Mouse (Mus musculus) adrenal gland, postnatal 10 days (tissue): ENCODE data around the gene Mrap. TPM values are rescaled to one million over a fixed set of nuclear protein-coding genes. Genes with fewer than 3 reads are reported as not detected.

Experiments
- DNase-seq: peaks from one replicate; pipeline ENCODE4 v3.0.0; 2021; ENCODE audit warnings: mixed read lengths
- total RNA-seq, 2 experiments: library from RNA; stranded (reverse); gene quantifications; 2 replicates each; pipeline ENCODE4 v1.2.3; 2021

Gene Mrap
- total RNA-seq, 2 experiments from 2014 or later, result 218 to 374 TPM

DNA sequence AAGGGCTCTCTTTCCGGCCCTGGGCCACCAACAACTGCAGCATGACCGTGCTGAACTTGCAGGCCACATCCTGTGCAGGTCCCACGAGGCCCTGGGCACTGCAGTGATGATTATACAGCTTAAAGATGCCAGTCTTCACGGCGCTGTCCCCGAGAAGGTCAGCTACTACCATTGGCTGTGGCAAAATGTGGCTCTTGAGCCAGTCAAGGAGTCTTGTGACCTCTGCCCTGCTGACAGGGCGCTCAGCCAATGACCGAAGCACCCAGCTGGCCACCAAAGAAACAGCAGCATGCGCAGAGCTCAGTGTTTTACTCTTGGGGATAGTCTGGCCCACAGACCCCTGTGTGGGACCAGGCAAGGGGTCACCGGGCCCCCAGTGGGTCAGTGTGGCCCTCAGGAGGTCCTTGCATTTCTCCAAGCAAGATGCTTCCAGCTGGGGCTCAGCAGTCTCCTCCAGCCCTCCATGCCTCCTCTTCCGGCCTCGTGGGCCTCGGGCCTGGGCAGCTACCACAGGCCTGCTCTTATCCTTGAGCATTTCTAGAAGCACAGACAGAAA, 15.5 kb downstream of the Mrap start:
- DNase-seq, result peak; percentile 71

DNA sequence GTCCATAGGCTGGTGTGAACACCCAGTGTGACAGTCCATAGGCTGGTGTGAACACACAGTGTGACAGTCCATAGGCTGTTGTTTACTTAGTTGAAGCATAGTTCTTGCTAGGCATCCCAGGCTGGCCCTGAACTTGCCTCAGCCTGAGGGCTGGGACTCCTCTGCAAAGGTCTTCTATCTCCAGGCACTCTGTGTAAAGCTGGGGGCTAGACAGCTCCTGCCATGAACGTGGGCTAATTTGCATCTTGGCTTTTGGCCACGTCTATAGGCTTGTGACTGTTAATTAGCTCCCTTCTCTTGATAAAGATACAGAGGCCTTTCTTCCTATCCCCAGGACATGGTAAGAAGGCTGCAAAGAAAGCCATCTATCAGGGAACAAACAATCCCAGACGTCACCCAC, 21.3 kb downstream of the Mrap start:
- DNase-seq, result no peak

DNA sequence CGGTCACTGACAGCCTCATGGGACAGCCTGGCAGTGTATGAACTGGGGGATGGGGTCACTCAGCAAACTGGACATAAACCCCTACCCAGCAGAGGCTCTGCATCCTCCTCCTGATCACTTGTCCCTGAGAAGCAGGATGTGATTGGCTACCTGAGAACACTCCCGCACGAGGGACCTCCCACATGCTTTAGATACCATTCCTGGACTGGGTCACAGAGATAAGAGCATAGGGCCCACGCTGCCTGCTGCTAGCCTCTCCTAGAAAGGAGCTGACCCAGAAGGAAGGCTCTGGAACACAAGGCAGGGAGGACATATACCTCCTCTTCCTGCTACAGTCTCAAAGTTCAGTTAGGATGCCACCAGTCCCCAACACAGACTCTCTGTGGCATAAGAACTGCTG, 22.5 kb downstream of the Mrap start:
- no peak for DNase-seq

DNA sequence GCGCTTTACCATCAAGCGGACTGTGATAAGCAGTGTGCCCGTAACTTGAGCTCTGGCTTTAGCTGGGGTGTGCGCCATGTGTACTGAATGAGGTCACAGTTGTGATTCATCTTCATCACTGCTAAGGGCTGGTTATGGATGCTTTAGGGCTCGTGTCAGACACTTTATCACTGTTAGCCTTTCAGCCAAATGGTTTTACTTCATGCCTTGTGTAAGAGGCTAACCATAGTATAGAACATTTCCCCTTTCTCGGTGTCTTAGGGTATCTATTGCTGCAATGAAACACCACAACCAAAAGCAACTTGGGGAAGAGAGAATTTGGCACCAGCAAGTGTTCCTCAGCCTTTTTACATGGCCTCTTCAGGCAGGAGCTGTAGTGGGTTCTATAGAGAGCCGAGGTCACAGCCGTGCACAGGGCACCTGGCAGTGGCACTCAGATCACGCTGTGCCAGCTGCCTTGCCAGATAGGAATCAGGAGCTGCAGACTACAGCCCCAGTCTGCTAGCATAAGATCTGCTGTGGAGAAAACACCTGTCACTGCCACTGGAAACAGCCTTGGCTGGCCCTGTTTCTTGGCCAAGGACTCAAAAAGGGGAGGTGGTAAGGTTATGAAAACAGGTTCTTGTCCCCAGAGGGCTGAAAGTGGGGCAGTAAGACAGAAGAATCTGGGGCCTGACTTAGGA, 27.3 kb downstream of the Mrap start:
- DNase-seq, result peak; percentile 66

DNA sequence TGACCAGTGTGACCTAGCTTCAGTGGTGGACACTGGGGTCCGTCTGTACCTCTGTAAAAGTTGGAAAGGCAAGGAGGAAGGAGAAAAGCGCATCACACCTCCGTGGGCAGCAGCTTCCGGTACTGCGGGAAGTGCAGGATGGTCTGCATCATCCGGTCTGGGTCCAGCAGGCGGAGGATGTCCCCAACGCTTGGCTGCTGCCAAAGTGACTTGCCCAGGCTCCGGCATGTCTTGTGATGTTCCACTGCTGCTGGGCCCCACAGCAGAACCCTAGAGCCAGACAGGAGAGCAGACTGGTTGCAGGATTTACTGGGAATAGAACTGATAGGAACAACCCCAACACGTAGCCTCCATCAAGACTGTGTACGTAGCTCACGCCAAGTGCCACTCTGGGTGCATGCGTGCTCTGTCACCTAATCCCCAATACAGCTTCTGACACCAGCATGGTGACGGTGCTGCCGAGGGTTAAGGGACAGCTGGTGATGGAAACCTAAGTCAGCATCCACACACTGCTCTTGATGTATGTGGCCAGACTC, 29.0 kb downstream of the Mrap start:
- no peak for DNase-seq

DNA sequence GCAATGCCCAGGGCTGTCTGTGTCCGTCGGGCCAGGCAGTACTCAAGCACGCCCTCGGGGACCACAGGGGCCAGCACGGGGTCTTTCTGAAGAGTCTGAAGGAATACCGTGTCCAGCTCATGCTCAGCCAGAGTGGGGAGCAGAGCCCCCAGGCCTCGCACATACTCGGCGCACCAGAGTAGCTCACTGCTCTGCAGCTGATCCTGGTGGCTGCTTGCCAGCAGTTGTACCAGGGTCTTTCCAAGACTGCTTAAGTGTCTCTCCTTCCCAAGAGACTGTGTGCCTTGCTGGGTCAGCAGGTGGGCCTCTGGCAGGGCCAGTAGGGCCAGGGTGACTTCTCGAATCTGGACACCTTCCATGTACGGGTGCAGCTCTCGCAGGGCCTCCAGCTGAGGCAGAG, 36.2 kb downstream of the Mrap start:
- DNase-seq, result no peak

DNA sequence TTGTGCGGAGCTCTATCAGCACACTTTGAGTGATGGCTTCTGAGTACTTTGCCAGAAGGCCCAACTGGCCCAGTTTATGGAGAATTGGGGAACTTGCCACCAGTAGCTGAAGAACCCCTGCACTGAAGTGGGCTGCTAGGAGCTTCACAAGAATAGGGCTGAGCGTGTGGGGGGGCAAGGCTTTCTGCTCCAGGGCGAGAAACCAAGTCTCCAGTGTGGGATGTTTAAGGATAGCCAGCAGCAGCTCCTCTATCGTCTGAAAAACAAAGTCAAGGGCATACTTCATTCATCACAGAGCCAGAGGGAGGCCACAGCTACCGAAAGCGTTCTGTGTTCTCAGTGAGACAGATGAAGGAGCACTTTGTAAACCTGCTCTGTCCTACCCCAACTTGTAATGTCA, 36.6 kb downstream of the Mrap start:
- peak; percentile 32 for DNase-seq

DNA sequence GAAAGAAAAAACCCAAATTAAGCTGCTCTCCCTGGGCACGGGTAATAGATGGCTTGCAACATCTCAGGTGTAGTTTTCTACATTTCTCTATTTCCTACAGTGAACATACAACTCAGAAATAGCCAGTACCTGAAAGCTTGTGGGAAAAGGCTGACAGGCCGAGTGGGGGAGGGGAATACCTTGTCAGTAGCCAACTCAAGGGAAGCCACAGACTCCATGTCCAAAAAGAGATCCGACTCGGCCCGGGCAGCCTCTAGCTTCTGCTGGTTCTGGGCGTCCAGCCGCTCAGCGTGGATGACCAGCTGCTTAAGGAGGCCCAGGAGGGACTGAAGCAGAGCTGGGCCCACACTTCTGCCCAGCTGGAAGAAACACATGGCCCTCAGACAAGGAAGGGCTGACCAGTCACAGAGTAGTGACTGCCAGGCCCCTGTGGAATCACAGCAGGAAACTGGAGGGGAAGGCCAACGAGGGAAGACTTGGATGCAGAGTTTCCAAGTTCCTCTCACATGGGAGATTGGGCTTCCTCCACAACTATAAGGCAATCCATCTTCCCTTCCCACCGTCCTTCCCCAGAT, 38.0 kb downstream of the Mrap start:
- DNase-seq, result peak; percentile 10

DNA sequence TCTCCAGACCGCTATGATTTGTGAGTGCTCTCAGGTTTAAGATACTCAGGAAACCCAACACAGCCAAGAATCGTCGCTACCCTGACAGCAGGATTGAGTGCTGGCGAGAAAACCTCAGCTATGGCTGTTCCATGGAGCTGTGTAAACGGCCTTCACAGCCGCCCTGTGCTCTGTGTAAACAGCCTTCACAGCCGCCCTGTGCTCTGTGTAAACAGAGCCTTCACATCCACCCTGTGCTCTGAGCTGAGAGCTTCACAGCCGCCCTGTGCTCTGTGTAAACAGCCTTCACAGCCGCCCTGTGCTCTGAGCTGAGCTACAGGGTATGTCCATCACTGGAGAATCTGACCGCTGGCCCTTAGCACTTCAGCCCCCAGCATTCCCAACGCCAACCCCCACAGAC, 41.8 kb downstream of the Mrap start:
- DNase-seq, result no peak

DNA sequence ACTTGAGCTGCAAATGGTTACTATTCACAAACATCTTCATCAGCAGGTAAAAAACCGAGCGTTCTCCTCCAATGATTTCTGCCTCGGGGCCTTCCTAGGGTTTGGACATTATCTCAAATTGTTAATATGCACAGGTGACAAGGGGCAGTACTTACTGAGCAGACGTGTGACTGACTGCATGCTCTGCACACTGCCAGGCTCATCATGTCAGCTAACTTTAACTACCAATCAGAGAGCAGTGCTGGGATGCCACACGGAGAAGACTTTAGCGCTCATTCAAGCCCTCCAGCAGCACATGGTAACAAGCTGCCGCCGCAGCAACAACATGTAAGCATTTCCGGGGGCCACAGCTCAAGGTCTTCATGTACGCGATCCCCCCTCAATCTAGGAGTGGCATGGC, 45.3 kb downstream of the Mrap start:
- no peak for DNase-seq

DNA sequence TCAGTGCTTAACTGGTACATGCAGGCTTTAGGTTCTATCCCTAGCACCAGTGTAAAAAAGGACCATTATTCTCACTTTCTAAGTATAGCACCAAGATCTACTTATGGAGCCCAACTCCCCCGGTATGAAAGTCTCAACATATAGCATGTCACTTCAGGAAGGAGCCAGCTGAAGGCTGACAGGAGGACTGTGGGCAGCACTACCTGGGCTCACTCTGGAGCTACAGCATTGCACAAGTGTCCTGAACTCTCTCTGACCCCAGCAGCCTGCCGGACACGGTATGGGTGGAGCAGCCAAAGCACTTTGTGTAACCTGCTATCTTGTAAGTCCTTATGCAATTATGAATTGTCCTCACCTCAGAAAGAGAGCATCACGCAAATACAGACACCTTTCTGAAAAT, 47.2 kb downstream of the Mrap start:
- no peak for DNase-seq

DNA sequence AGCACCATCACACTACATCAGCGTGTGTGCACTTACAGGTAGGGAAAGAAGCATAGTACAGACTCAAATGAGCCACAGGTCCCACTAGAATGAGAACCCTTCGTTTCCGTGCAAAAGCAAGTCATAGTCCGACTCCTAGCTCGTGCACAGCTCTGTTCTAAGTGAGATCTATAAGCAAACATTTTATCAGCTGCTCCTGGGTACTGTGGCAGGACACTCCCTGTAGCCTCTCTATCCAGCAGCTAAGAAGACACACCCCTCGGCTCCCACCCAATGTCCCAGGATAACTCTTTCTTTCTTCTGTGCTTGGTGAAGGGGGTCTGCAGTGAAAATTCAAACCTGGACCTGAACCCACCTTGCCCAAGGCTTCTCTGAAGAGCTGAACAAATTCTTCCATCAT, 50.6 kb downstream of the Mrap start:
- no peak for DNase-seq

DNA sequence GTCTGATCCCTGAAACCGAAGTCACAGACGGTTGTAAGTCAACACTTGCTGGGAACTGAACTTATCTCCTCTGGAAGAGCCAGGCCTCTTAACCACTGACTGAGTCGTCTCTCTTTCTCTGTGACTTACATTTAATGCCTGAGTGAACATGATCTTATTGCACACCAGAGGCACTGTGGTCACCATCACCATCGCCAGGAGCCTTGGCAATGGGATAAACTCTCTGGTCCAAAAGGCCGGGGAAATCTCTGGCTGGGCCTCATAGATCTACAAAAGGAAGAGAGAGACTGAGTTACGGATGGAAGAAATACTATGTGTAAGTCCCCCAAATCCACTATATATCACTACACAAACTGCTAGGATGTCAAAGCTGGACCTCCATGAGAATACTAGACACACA, 52.9 kb downstream of the Mrap start:
- no peak for DNase-seq

DNA sequence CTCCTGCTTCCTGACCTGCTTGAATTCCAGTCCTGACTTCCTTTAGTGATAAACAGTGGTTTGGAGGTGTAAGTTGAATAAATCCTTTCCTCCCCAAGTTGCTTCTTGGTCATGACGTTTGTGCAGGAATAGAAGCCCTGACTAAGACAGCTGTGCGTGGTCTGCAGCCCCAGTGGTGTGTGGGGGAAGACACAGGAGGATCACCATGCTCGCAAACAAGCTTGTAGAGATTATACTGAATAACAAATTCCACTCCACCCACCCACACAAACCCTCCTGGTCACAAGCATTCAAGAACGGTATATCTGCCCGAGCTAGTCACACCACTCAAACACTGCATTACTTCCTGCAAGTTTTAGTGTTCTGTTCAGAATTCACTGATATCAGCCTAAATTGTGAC, 54.1 kb downstream of the Mrap start:
- DNase-seq, result no peak

DNA sequence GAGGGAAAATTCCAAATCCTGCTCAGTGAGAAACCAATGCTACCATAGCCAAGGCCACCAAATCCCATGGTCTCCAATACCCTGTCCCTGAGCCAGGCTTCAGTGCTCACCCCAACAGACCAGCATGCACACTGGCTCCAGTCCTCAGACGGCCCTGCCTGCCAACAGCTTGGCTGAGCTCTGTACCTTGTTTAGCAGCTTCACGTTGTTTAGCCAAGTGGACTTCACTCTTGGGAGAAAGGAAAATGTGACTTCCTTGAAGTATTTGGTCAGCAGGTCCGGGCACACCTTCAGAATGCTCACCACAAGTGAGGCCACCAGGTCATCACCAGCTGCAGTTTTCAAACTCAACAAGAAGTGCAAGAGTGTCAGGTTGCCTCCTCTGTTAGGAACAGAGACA, 54.5 kb downstream of the Mrap start:
- DNase-seq, result peak; percentile 68

DNA sequence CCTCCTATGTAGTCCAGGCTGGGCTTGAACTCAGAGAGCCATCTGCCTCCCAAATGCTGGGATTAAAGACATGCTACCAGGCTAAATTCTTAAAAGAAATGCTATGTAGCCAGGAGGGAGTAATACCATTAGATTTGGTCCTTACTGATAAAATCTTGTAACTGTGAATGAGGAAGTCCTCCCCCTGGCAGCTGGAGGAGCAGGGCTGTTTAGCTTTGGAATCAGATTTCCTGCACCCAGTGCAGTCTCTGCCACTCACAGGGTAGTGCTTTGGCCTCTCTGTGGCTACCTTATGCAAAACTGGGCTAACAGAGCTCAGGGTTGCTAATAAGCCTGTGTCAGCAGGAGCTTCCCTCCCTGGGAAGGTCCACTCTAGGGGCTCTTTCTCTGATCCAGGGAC, 56.7 kb downstream of the Mrap start:
- DNase-seq, result no peak

DNA sequence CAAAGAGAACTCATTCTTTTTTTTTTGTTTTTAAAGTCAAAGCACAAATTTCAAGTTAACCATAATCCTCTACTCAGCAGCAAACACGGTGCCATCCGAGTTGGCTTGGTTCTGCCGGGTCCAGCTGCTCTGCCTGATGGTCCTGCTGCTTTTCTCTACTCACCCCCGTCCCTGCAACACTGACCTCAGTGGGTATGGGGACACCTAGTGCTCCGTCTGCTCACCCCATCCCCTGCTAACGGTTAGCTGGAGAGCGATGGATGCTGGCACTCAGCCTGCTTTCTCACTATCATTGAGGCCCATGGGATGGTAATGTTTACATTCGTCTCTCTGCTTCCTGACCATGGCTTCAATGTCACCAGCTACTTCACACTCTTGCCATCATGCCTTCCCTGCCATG, 60.4 kb downstream of the Mrap start:
- no peak for DNase-seq

DNA sequence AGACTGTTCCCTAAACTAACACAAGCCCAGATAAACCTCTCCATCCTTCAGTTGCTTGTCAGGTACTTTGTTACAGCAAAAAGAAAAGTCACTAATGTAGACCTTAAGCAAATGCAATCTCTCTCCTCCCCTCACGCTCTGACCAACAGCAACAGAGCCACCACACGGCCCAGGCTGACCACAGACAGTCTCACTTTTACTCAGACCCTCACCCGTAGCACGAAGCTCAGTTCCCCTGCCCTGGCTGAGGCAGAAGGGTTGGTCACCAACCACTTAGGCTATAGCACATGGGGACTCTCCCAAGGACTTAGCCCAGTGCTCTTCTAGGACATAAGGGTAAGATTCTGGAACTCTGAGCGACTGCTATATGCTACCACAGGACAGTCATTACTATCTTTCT, 60.8 kb downstream of the Mrap start:
- DNase-seq, result no peak

Other genes starting within 250 kb of the Mrap start
- 10 to 100 TPM in 1 of 2 experiments, 1 to 10 TPM in 1; 8.8 to 10.6 TPM for gene Mis18a, start 10.8 kb upstream of the Mrap start, total RNA-seq
- 10 to 100 TPM; 11.9 to 14.3 TPM for gene Urb1, start 72.2 kb downstream of the Mrap start, total RNA-seq
- 1 to 10 TPM; 4.3 to 4.5 TPM for gene Eva1c, start 88.5 kb downstream of the Mrap start, total RNA-seq
- 10 to 100 TPM; 30.6 to 31.6 TPM for gene Cfap298, start 196.9 kb downstream of the Mrap start, total RNA-seq